Mouse (Mus musculus): Measurements from ENCODE around the gene Naa30. TPM values are rescaled to one million over a fixed set of nuclear protein-coding genes. Genes with fewer than 3 reads are reported as not detected.
"Not testable (repeated sequence)": the region's sequence is repeated elsewhere in the genome, so short reads cannot be mapped to it uniquely, and the experiment has no call there.

The Naa30 gene
- total RNA-seq, 2 experiments from 2014 or later: 31.5 to 39.0 TPM

GRCm38 (mm10) chr14:49219466-49220022 lies 47.5 kb downstream of the Naa30 start:
- DNase-seq (ENCODE audit: low spot score in 2 of 2); intact Hi-C loops (cut with DNase I): not testable (repeated sequence)

- no peak for DNase-seq (ENCODE audit: low spot score in 2 of 2)
- intact Hi-C loops (cut with DNase I): no loop called here
Observed at GRCm38 (mm10) chr14:49221771-49222170, 49.7 kb downstream of the Naa30 start.

DNA sequence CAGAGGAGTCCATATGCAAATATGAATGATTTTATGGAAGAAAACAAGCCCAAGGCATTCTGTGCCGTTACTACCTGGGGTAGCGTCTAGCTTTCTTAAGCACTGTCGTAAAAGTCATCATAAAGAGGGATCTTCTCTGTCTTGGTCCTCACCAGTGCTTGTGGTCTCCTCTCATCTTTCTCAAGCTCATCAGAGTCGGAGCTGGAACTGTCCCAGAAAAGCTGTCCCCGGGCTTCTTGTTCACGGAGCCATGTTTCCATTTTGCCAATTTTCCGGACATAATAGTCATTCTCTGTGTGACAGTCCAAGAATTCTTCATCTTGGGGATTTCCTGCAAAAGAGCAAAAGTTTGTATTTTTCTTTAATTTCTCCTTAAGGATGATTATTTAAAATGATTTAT lies 54.4 kb downstream of the Naa30 start:
- intact Hi-C loops (cut with DNase I): no loop called here
- no peak for DNase-seq (ENCODE audit: low spot score in 2 of 2)

DNA sequence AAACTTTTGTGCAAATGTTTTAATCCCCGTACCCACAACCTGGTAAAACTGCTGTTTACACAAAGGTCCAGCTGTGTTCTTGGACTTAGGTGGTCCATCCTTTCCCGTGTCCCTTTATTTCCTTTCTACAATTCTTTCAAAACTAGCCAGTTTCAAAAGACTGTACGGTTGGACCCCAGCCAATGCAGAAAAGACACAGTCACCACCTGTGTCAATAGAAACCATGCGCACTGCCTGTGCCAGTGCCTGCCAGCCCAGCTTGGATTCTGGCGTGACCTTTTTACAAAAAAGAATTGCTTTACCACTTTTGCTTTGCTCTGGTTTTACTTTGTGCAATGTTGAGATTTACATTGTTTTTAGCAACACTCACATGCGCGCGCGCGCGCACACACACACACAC lies 55.0 kb downstream of the Naa30 start:
- intact Hi-C loops (cut with DNase I): no loop called here
- no peak for DNase-seq (ENCODE audit: low spot score in 2 of 2)

GRCm38 (mm10) chr14:49231845-49232244 lies 59.8 kb downstream of the Naa30 start:
- intact Hi-C loops (cut with DNase I): no loop called here
- no peak for DNase-seq (ENCODE audit: low spot score in 2 of 2)

- intact Hi-C loops (cut with DNase I): loop anchor here (5.0 kb wide), 1 partner anchor 307 kb away; no protein-coding TSS in a partner anchor
- no peak for DNase-seq (ENCODE audit: low spot score in 2 of 2)
Observed at GRCm38 (mm10) chr14:49234788-49235515, 62.9 kb downstream of the Naa30 start.

DNA sequence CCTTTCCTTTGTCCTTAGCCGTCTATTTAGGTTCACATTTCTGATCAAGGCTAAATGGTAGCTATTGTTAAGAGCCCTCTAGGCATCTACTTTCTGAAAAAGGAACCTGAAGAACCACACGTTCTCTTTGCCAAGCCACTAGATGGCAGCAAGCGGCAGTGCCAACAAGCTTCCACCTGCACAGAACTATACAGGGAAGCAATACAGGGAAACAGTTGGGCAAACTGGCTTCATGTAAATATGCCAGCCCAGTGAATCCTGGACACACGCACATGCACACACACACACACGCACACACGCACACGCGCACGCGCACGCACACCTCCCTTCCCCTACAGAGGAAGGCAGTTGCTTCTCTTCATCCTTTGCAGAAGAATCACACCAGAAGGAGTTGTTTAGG lies 66.2 kb downstream of the Naa30 start:
- intact Hi-C loops (cut with DNase I): loop anchor here (2.0 to 5.0 kb wide), 2 partner anchors 304 to 497 kb away; no protein-coding TSS in a partner anchor
- peak; percentile 54 to 63 for DNase-seq (ENCODE audit: low spot score in 2 of 2)

Other genes with a start within 250 kb of the Naa30 start
- 10 to 100 TPM; 19.9 to 24.6 TPM for gene Ap5m1, start 106.1 kb upstream of the Naa30 start, total RNA-seq (2021)
- gene Exoc5, start 105.6 kb upstream of the Naa30 start, total RNA-seq (2021): 10 to 100 TPM; 53.8 to 60.8 TPM
- not detected for gene ccdc198, start 73.2 kb downstream of the Naa30 start, total RNA-seq (2021)